In the genomic region with DNA sequence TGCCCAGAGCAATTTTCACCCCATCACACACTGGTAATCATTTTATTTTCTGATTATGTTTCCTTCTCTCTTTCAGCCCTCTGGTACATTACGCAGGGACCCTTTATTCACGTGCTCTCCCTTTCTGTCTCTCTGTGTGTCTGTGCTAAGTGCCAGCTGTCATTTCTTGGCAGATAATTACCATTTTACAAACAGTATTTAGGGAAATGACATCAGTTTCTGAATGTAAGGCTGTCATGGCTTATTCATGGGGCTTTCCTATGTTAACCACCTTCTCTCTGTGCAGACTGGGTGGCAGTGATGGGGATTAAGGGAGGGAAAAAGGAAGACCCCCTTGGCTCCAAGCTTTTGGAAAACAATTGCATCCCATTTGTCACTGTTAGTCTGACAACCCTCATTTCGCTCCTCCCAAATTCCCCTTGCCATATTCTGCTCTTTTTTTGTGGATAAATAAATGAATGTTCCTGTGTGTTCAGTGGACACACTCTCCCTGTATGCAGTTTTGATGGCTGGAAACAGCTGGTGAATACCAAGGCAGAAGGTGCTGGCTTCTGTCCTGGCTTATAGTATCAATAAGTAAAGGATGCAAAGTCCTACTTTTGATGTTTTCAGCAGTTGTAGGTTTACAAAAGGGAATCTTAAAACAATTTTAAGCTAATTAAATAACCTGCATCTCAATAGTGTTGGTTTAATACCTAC, we compare ENCODE assay signal across 12 mouse cellular contexts.
DNase-seq lines count a peak whose midpoint lies in the region; ATAC-seq and TF ChIP-seq lines count a peak whose summit lies in the region.
"Had no signal": no experiment of that assay in that cellular context is flagged by ENCODE, and none has a peak within 500 bp of the region (broad histone marks: within the 10 kb centered on the region; RNA-seq: fewer than 3 reads in every experiment).

No protein-coding gene starts in this region.

- ATAC-seq in lung, embryonic 16.5 days (ENCODE audit: low read depth), result peak; percentile 87
- peak; percentile 98 for ATAC-seq in forebrain, embryonic 15.5 days (replicated peaks)
- no peak for ATAC-seq in midbrain, postnatal 0 days (ENCODE audit: low FRiP score)
- ATAC-seq: liver, postnatal 0 days had no signal

- 46% methylated on average over 3 of the region's 3 CpGs for WGBS in lung, embryonic 16.5 days
- 11% methylated on average over 3 of the region's 3 CpGs for WGBS in forebrain, embryonic 15.5 days
- WGBS in midbrain, postnatal 0 days, result 30% methylated on average over 3 of the region's 3 CpGs

- TF ChIP-seq CTCF in midbrain, postnatal 0 days (IDR thresholded peaks at IDR 0.05), result no peak

- H3K9ac ChIP-seq in lung, embryonic 16.5 days (ENCODE audit: low read length), result no peak overlapping the region
- no peak overlapping the region for H3K9ac ChIP-seq in forebrain, embryonic 15.5 days (replicated peaks)
- H3K9ac ChIP-seq in midbrain, postnatal 0 days (replicated peaks; ENCODE audit: low read length, poor library complexity, severe bottlenecking), result no peak overlapping the region
- H3K9ac ChIP-seq: heart, embryonic 12.5 days; liver, postnatal 0 days had no signal

- no peak overlapping the region for H3K4me2 ChIP-seq in lung, embryonic 16.5 days (ENCODE audit: low read depth, low read length)
- no peak overlapping the region for H3K4me2 ChIP-seq in forebrain, embryonic 15.5 days (replicated peaks)
- H3K4me2 ChIP-seq in midbrain, postnatal 0 days (ENCODE audit: low read depth, low read length, poor library complexity, severe bottlenecking), result no peak overlapping the region
- H3K4me2 ChIP-seq: heart, embryonic 12.5 days had no signal

- no peak overlapping the region for H3K27ac ChIP-seq in lung, embryonic 16.5 days (ENCODE audit: low read length)
- H3K27ac ChIP-seq in forebrain, embryonic 15.5 days (replicated peaks), result peak overlapping the region; percentile 45
- no peak overlapping the region for H3K27ac ChIP-seq in midbrain, postnatal 0 days (ENCODE audit: low read depth, low read length)

- H3K4me1 ChIP-seq in lung, embryonic 16.5 days (replicated peaks; ENCODE audit: control insufficient read depth, insufficient read depth, low read length), result no peaks in the 10 kb centered on the region
- H3K4me1 ChIP-seq in forebrain, embryonic 15.5 days, result peaks cover 17% of the 10 kb centered on the region
- H3K4me1 ChIP-seq in midbrain, postnatal 0 days (ENCODE audit: insufficient read depth, low read length), result no peaks in the 10 kb centered on the region
- H3K4me1 ChIP-seq: heart, embryonic 12.5 days had no signal

- no peaks in the 10 kb centered on the region for H3K36me3 ChIP-seq in lung, embryonic 16.5 days (ENCODE audit: control insufficient read depth, insufficient read depth, low read length)
- no peaks in the 10 kb centered on the region for H3K36me3 ChIP-seq in forebrain, embryonic 15.5 days
- no peaks in the 10 kb centered on the region for H3K36me3 ChIP-seq in midbrain, postnatal 0 days (ENCODE audit: insufficient read depth, low read length)
- H3K36me3 ChIP-seq: heart, embryonic 12.5 days had no signal

- DNase-seq in lung, postnatal 4 days, result no peak
- peak; percentile 24 for DNase-seq in layer of hippocampus, adult 9-10 months (ENCODE audit: low spot score)
- DNase-seq in midbrain, postnatal 0 days (ENCODE audit: low spot score), result peak; percentile 33
- DNase-seq in thymus, postnatal 4 days, result no peak
- DNase-seq in cerebellum, adult 11-12 months, result no peak
- DNase-seq: gastrocnemius, postnatal 10 days; kidney, postnatal 25 days; liver, postnatal 0 days; right cerebral cortex, adult 18-20 months had no signal

- no peaks in the 10 kb centered on the region for H3K27me3 ChIP-seq in lung, embryonic 16.5 days (ENCODE audit: control insufficient read depth, insufficient read depth, low read depth, low read length)
- no peaks in the 10 kb centered on the region for H3K27me3 ChIP-seq in forebrain, embryonic 15.5 days
- H3K27me3 ChIP-seq in midbrain, postnatal 0 days (ENCODE audit: insufficient read depth, low read length), result no peaks in the 10 kb centered on the region
- H3K27me3 ChIP-seq: heart, embryonic 12.5 days had no signal

- H3K4me3 ChIP-seq in lung, embryonic 16.5 days (ENCODE audit: low read length), result no peak overlapping the region
- H3K4me3 ChIP-seq in forebrain, embryonic 15.5 days, result no peak overlapping the region
- H3K4me3 ChIP-seq in midbrain, postnatal 0 days (ENCODE audit: low read depth, low read length), result no peak overlapping the region
- H3K4me3 ChIP-seq: heart, embryonic 12.5 days had no signal

- no peaks in the 10 kb centered on the region for H3K9me3 ChIP-seq in lung, embryonic 16.5 days (ENCODE audit: control insufficient read depth, low read length)
- H3K9me3 ChIP-seq in forebrain, embryonic 15.5 days, result no peaks in the 10 kb centered on the region
- H3K9me3 ChIP-seq in midbrain, postnatal 0 days (ENCODE audit: low read length), result no peaks in the 10 kb centered on the region
- H3K9me3 ChIP-seq: heart, embryonic 12.5 days had no signal

Comparison
In these comparisons a context has a peak if more than half of its experiments do, and no peak if none do; other contexts are left out.
1. DNase-seq: peak in layer of hippocampus, adult 9-10 months (single experiment) and midbrain, postnatal 0 days (single experiment); none in lung, postnatal 4 days (0 of 2), thymus, postnatal 4 days (single experiment) and cerebellum, adult 11-12 months (single experiment).